Mouse (Mus musculus): ENCODE measurements at regions not wholly inside any gene's neighbourhood (a gene's known extent, or its start where the extent isn't known, plus 50 kb on each side); places are given as distances from the start of the nearest gene placed in this dataset.

- Histone ChIP-seq H3K27ac (ENCODE audit: control insufficient read depth, low read depth, low read length) (no peak overlapping the region), H3K4me1 (ENCODE audit: control insufficient read depth in 1 of 2, insufficient read depth in 2 of 2, low read length in 2 of 2) (no peaks in the 10 kb centered on the region), H3K79me2 (ENCODE audit: control insufficient read depth, insufficient read depth, low read length, poor library complexity) (no peaks in the 10 kb centered on the region), H3K27me3 (ENCODE audit: control insufficient read depth in 1 of 2, insufficient read depth in 2 of 2, low read length in 2 of 2) (no peaks in the 10 kb centered on the region), H3K9me3 (replicated peaks; ENCODE audit: insufficient read depth, low read length) (no peaks in the 10 kb centered on the region), H3K36me3 (ENCODE audit: control insufficient read depth in 1 of 2, insufficient read depth in 2 of 2, low read length in 2 of 2) (no peaks in the 10 kb centered on the region), H3K4me3 (ENCODE audit: control insufficient read depth in 1 of 2, insufficient read depth in 1 of 2, low read depth in 2 of 2, low read length in 2 of 2) (no peak overlapping the region), H3K9ac (ENCODE audit: control insufficient read depth, low read depth, low read length, poor library complexity, severe bottlenecking) (no peak overlapping the region)
- TF ChIP-seq GATA1 (IDR thresholded peaks at IDR 0.05; ENCODE audit: low read depth, low read length) (no peak), POLR2A (IDR thresholded peaks at IDR 0.05; ENCODE audit: control insufficient read depth in 1 of 2, insufficient read depth in 1 of 2, low read depth in 1 of 2, low read length in 2 of 2, poor library complexity in 1 of 2) (no peak), TAL1 (IDR thresholded peaks at IDR 0.05; ENCODE audit: low read length) (no peak), NRF1 (IDR thresholded peaks at IDR 0.05; ENCODE audit: insufficient read depth, low read depth, low read length, poor library complexity, severe bottlenecking) (no peak), POLR2AphosphoS5 (IDR thresholded peaks at IDR 0.05; ENCODE audit: borderline replicate concordance, low read depth, low read length) (no peak), MAZ (IDR thresholded peaks at IDR 0.05; ENCODE audit: low read depth, low read length) (no peak), UBTF (IDR thresholded peaks at IDR 0.05; ENCODE audit: borderline replicate concordance, insufficient read depth, low read depth, low read length) (no peak), SIN3A (IDR thresholded peaks at IDR 0.05; ENCODE audit: low read length) (no peak), TBP (IDR thresholded peaks at IDR 0.05; ENCODE audit: low read depth, low read length) (no peak), ZNF384 (IDR thresholded peaks at IDR 0.05; ENCODE audit: low read depth, low read length) (no peak), KAT2A (conservative IDR thresholded peaks at IDR 0.05; ENCODE audit: low read depth, low read length) (no peak), CHD1 (IDR thresholded peaks at IDR 0.05; ENCODE audit: low read depth, low read length) (no peak), HCFC1 (IDR thresholded peaks at IDR 0.05; ENCODE audit: low read depth, low read length) (no peak)
- DNase-seq (ENCODE audit: low read depth, low spot score): no peak
Observed at GRCm38 (mm10) chr4:31671530-31672170, 292.2 kb upstream of the Map3k7 start.

GRCm38 (mm10) chr4:31672171-31672841, 291.6 kb upstream of the Map3k7 start:
- H3K27ac ChIP-seq (ENCODE audit: control insufficient read depth, low read depth, low read length): no peak overlapping the region
- no peaks in the 10 kb centered on the region for H3K4me1 ChIP-seq (ENCODE audit: control insufficient read depth in 1 of 2, insufficient read depth in 2 of 2, low read length in 2 of 2)
- DNase-seq (ENCODE audit: low read depth, low spot score): no peak
- no peaks in the 10 kb centered on the region for H3K79me2 ChIP-seq (ENCODE audit: control insufficient read depth, insufficient read depth, low read length, poor library complexity)
- no peaks in the 10 kb centered on the region for H3K36me3 ChIP-seq (ENCODE audit: control insufficient read depth in 1 of 2, insufficient read depth in 2 of 2, low read length in 2 of 2)
- no peaks in the 10 kb centered on the region for H3K9me3 ChIP-seq (replicated peaks; ENCODE audit: insufficient read depth, low read length)
- no peak for TF ChIP-seq MEF2A (IDR thresholded peaks at IDR 0.05; ENCODE audit: extremely low read depth, insufficient replicate concordance, low read depth, low read length, poor library complexity, severe bottlenecking)
- TF ChIP-seq ETS1 (IDR thresholded peaks at IDR 0.05; ENCODE audit: low read depth, low read length): no peak
- TF ChIP-seq ZKSCAN1 (IDR thresholded peaks at IDR 0.05; ENCODE audit: low read depth, low read length): no peak
- no peak for TF ChIP-seq TCF12 (IDR thresholded peaks at IDR 0.05; ENCODE audit: low read depth, low read length)
- TF ChIP-seq POLR2A (IDR thresholded peaks at IDR 0.05; ENCODE audit: control insufficient read depth in 1 of 2, insufficient read depth in 1 of 2, low read depth in 1 of 2, low read length in 2 of 2, poor library complexity in 1 of 2): no peak
- TF ChIP-seq MYB (IDR thresholded peaks at IDR 0.05; ENCODE audit: low read depth, low read length): no peak
- TF ChIP-seq UBTF (IDR thresholded peaks at IDR 0.05; ENCODE audit: borderline replicate concordance, insufficient read depth, low read depth, low read length): no peak
- no peak for TF ChIP-seq SMC3 (IDR thresholded peaks at IDR 0.05; ENCODE audit: low read depth, low read length)
- no peak for TF ChIP-seq RCOR1 (IDR thresholded peaks at IDR 0.05; ENCODE audit: low read depth, low read length)
- TF ChIP-seq EP300 (IDR thresholded peaks at IDR 0.05; ENCODE audit: low read depth in 1 of 2, low read length in 2 of 2): no peak
- no peak overlapping the region for H3K9ac ChIP-seq (ENCODE audit: control insufficient read depth, low read depth, low read length, poor library complexity, severe bottlenecking)
- H3K27me3 ChIP-seq (ENCODE audit: control insufficient read depth in 1 of 2, insufficient read depth in 2 of 2, low read length in 2 of 2): no peaks in the 10 kb centered on the region
- no peak overlapping the region for H3K4me3 ChIP-seq (ENCODE audit: control insufficient read depth in 1 of 2, insufficient read depth in 1 of 2, low read depth in 2 of 2, low read length in 2 of 2)

Measured in MEL (cell line).